Mouse (Mus musculus) forebrain, embryonic 11.5 days (tissue): ENCODE data around the gene Tead2. TPM values are rescaled to one million over a fixed set of nuclear protein-coding genes. Genes with fewer than 3 reads are reported as not detected.

Experiments
- ATAC-seq: fragments of 200-750 bp; cut with Nextera tagmentation; replicated peaks from 2 replicates; pipeline ENCODE4 v1.8.0; 2017; ENCODE audit warnings: moderate TSS enrichment; ENCODE audit not compliant: low FRiP score
- DNase-seq: peaks from one replicate; pipeline ENCODE4 v3.0.0-alpha.2; 2017; ENCODE audit warnings: low spot score
- H3K27ac ChIP-seq: fragments of 300-500 bp; sonication (generic); 2 replicates; pipeline ENCODE4 v1.5.1; 2014; ENCODE audit warnings: low read depth, low read length
- H3K27me3 ChIP-seq: fragments of 300-500 bp; sonication (generic); 2 replicates; pipeline ENCODE4 v1.6.1; 2014; ENCODE audit warnings: mild to moderate bottlenecking, low read length, mixed read lengths; ENCODE audit not compliant: control insufficient read depth, insufficient read depth
- H3K36me3 ChIP-seq: fragments of 300-500 bp; sonication (generic); 2 replicates; pipeline ENCODE4 v1.6.1; 2014; ENCODE audit warnings: mild to moderate bottlenecking, low read length, moderate library complexity, mixed read lengths; ENCODE audit not compliant: control insufficient read depth, insufficient read depth
- H3K4me1 ChIP-seq: fragments of 300-500 bp; sonication (generic); replicated peaks from 2 replicates; pipeline ENCODE4 v1.6.1; 2014; ENCODE audit warnings: low read length, mixed read lengths; ENCODE audit not compliant: control insufficient read depth, insufficient read depth
- H3K4me2 ChIP-seq: fragments of 300-500 bp; sonication (generic); 2 replicates; pipeline ENCODE4 v1.6.1; 2014; ENCODE audit warnings: low read depth, mild to moderate bottlenecking, low read length, moderate library complexity, mixed read lengths; ENCODE audit not compliant: severe bottlenecking
- H3K4me3 ChIP-seq: fragments of 300-500 bp; sonication (generic); 2 replicates; pipeline ENCODE4 v1.5.1; 2014; ENCODE audit warnings: low read depth, low read length
- H3K9ac ChIP-seq: fragments of 300-500 bp; sonication (generic); 2 replicates; pipeline ENCODE4 v1.6.1; 2014; ENCODE audit warnings: low read length
- H3K9me3 ChIP-seq: fragments of 300-500 bp; sonication (generic); 2 replicates; pipeline ENCODE4 v1.6.1; 2016; ENCODE audit warnings: low read length, mixed read lengths; ENCODE audit not compliant: control insufficient read depth
- WGBS: fragments of 180-500 bp; shearing (Covaris S2); extraction: QIAGEN DNeasy Blood & Tissue Kit; methylation state at CpG from one replicate; pipeline ENCODE4 v1.1.7; 2014; 5-methylcytosine and 5-hydroxymethylcytosine counted together
- polyA plus RNA-seq: library from polyadenylated mRNA; unstranded; fragments of >200 nt; fragmentation: Nextera tagmentation; extraction: Ambion mirVana; gene quantifications from 2 replicates; pipeline ENCODE4 v1.2.1, GENCODE M21; 2014

Tead2 gene
- polyA plus RNA-seq, 1 experiment from 2014 or later = 297 TPM

DNA sequence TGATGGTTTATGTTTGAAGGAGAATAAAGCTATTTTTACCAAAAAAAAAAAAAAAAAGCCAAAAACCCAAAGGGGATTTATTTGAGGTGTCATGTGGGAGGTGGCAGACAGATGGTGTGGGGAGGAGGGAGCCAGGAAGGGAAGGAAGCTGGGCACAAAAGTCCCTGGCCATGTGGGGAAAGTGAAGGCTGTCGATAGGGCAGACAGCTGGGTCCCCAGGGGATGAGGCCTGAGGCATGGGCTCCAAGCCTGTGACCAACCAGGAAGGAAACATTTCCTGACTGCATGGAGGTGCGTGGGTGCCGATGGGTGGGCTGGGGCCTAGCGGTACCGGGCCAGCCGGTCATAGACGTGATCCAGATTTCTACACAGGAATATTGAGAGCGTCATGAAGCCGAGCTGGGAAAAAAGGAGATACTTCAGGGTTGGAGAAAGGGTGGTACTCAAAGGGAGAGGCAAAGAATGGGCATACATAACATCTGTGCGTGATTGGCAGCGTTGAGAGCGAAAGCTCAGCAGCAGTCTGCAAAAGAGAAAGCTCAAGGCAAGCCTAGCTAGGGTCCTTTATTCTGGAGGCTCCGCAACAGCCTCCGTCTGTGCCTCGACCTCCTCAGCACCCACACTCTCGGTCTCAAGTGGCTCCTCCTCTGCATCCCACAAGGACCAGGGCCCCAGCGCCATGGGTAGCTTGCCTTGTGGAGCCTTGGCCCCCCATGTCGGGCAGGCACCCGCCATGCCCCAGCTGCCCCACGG lies 18.2 kb downstream of the Tead2 start:
- peak overlapping the region; percentile 27; the same call in 1 of the 2 replicates for H3K9ac ChIP-seq
- H3K9me3 ChIP-seq = no peaks in the 10 kb centered on the region
- 27% methylated on average over 20 of the region's 20 CpGs for WGBS
- peaks cover 21% of the 10 kb centered on the region; the same call in 1 of the 2 replicates for H3K4me1 ChIP-seq
- peak; percentile 13; the same call in 1 of the 2 replicates for ATAC-seq
- peaks cover 8% of the 10 kb centered on the region for H3K27me3 ChIP-seq
- peak overlapping the region; percentile 28 for H3K4me2 ChIP-seq
- H3K4me3 ChIP-seq = no peak overlapping the region
- peaks cover 15% of the 10 kb centered on the region for H3K36me3 ChIP-seq
- peak overlapping the region; percentile 26; the same call in 1 of the 2 replicates for H3K27ac ChIP-seq
- DNase-seq = peak; percentile 67

DNA sequence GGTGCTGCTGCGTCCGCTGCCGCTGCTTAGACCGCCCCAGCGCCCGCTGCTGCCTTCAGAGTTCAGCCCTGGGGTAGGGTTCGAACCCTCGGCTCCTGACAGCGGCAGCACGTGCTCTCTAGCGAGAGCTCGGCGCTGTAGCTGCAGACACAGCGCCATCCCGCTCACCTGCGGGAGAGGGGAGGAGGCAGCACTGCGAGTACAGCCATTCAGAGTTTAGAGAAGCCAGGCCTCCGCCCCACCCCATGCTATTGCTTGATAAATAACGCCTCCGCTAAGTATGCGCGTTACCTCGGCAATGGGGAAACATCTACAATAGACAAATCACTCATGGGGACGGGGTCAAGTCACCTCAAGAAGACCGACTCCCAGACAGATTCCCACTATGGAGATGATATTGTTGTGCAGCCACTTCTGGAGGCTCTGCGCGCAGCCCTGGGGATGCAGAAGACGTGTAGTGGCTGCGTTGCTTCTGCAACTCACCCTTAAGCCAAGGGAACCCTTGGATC lies 18.8 kb downstream of the Tead2 start:
- H3K9me3 ChIP-seq = no peaks in the 10 kb centered on the region
- 10% methylated on average over 29 of the region's 29 CpGs for WGBS
- H3K9ac ChIP-seq = peak overlapping the region; percentile 27; the same call in 1 of the 2 replicates
- H3K27ac ChIP-seq = peak overlapping the region; percentile 26; the same call in 1 of the 2 replicates
- DNase-seq = peak; percentile 69
- H3K4me1 ChIP-seq = peaks cover 21% of the 10 kb centered on the region; the same call in 1 of the 2 replicates
- no peak overlapping the region for H3K4me3 ChIP-seq
- H3K27me3 ChIP-seq = peaks cover 8% of the 10 kb centered on the region
- peak; percentile 16; the same call in 1 of the 2 replicates for ATAC-seq
- H3K4me2 ChIP-seq = peak overlapping the region; percentile 28
- peaks cover 11% of the 10 kb centered on the region for H3K36me3 ChIP-seq

DNA sequence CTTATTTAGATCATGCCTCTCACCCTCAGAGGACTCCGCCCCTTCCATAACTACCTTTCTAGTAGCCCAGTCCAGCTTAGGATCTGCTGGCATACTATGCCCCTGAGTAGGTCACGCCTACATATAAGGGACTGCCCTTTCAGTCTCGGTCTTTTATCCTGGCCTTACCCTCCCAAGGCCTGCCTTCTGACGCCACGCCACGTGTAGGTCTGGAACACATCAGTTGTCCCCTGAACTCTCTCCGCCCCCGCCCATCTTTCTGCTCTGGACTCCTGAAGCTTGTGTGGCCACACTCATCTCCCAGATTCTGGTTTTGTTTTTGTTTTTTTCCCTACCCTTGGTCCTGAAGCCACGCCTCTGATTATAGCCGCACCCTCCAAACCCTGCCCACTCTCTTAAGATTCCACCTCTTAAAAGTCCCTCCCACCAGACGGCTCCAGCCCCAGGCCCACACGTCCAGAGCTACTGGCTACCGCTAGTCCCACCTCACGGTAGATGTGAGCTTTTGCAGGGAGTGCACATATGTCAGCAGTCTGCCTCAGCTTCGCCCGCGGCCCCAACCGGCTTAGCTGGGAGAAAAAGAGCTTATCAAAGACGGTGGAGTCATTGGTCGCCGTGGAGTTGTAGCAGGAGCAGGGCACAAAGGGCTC lies 19.5 kb downstream of the Tead2 start:
- H3K4me2 ChIP-seq = peak overlapping the region; percentile 40
- peaks cover 10% of the 10 kb centered on the region for H3K27me3 ChIP-seq
- WGBS = 3% methylated on average over 21 of the region's 21 CpGs
- peaks cover 21% of the 10 kb centered on the region; the same call in 1 of the 2 replicates for H3K4me1 ChIP-seq
- no peaks in the 10 kb centered on the region for H3K9me3 ChIP-seq
- peak; percentile 82 for DNase-seq
- ATAC-seq = peak; percentile 78
- H3K36me3 ChIP-seq = peaks cover 6% of the 10 kb centered on the region
- H3K27ac ChIP-seq = no peak overlapping the region; the same call in 1 of the 2 replicates
- 0 out of 2 replicates have a peak overlapping the region, but pooled peaks have one; percentile 1 for H3K4me3 ChIP-seq
- peak overlapping the region; percentile 39; the same call in 1 of the 2 replicates for H3K9ac ChIP-seq

DNA sequence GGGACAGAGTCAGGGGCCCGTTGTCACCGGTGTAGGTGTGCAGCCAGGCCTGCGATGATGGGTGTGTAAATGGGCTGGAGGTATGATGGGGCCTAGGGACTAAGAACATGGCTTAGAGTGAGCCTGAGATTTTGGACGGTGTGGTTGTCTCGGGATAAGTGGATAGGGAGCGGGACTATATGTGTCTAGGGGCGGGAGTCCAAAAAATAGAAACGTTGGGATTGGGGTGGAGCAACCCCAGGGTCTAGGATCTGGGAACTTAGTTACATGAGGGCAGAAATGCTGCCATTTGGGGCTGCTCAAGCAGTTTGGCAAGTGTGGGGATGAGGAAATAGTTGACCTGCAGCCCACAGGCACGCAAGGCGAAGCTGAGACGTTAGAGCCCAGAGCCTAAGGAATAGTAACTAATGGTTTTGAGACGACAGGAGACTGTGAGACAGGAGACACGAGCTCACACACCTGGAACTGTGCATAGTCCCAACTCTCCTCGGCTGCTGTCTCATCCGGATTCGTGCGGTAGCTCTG lies 20.2 kb downstream of the Tead2 start:
- Histone ChIP-seq H3K36me3 (peaks cover 6% of the 10 kb centered on the region), H3K4me2 (peak overlapping the region; percentile 40), H3K4me3 (0 out of 2 replicates have a peak overlapping the region, but pooled peaks have one; percentile 1), H3K27me3 (peaks cover 10% of the 10 kb centered on the region), H3K4me1 (peaks cover 21% of the 10 kb centered on the region; the same call in 1 of the 2 replicates), H3K9ac (peak overlapping the region; percentile 39), H3K27ac (no peak overlapping the region; the same call in 1 of the 2 replicates), H3K9me3 (no peaks in the 10 kb centered on the region)
- 28% methylated on average over 17 of the region's 17 CpGs for WGBS
- DNase-seq = no peak
- 0 out of 2 replicates have a peak, but pooled peaks have one; percentile 20 for ATAC-seq

- Histone ChIP-seq H3K9ac (no peak overlapping the region), H3K27me3 (peaks cover 15% of the 10 kb centered on the region), H3K4me2 (no peak overlapping the region), H3K4me3 (no peak overlapping the region), H3K9me3 (no peaks in the 10 kb centered on the region), H3K36me3 (no peaks in the 10 kb centered on the region; the same call in 1 of the 2 replicates), H3K4me1 (peaks cover 23% of the 10 kb centered on the region; the same call in 1 of the 2 replicates), H3K27ac (no peak overlapping the region)
- ATAC-seq (no peak), DNase-seq (peak; percentile 45)
- WGBS = 75% methylated on average over 17 of the region's 17 CpGs
These were observed 22.5 kb downstream of the Tead2 start for GRCm38 (mm10) chr7:45237747-45238699.

- DNase-seq = peak; percentile 47
- Histone ChIP-seq H3K4me3 (no peak within 1 kb of the TSS), H3K4me2 (no peak within 1 kb of the TSS), H3K4me1 (peaks cover 16% of the 10 kb centered on the region; the same call in 1 of the 2 replicates), H3K36me3 (no peaks in the 10 kb centered on the region), H3K27me3 (peaks cover 15% of the 10 kb centered on the region), H3K27ac (no peak within 1 kb of the TSS), H3K9ac (no peak within 1 kb of the TSS), H3K9me3 (no peaks in the 10 kb centered on the region)
- 39% methylated on average over 20 of the region's 20 CpGs for WGBS
- ATAC-seq = no peak
These were observed 23.4 kb downstream of the Tead2 start, which contains the start of gene Cd37 for GRCm38 (mm10) chr7:45238723-45239496. TSS of gene Cd37 (minus strand) at chr7:45239115.

DNA sequence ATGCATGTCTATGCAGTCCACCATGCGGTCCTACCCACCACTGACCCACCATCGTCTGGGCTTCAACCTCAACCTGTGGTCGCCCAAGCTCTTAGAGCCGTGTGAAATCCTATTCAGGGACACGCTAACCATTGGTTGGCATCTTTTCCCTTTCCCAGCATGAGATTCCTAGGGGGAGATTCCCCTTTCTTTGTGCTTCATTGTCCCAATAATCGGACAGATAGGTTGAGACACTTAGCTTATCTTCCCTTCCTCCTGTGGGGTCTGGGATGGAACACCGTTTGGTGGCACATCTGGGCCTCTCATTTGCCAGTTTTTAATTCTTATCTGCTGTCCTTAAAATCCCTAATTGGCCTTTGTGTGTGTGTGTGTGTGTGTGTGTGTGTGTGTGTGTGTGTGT lies 24.6 kb downstream of the Tead2 start:
- peaks cover 15% of the 10 kb centered on the region for H3K27me3 ChIP-seq
- peaks cover 7% of the 10 kb centered on the region; the same call in 1 of the 2 replicates for H3K4me1 ChIP-seq
- no peak overlapping the region for H3K9ac ChIP-seq
- ATAC-seq (no peak), DNase-seq (peak; percentile 48)
- H3K4me2 ChIP-seq = no peak overlapping the region
- 80% methylated on average over 7 of the region's 7 CpGs for WGBS
- H3K36me3 ChIP-seq = no peaks in the 10 kb centered on the region
- no peaks in the 10 kb centered on the region for H3K9me3 ChIP-seq
- no peak overlapping the region for H3K4me3 ChIP-seq
- H3K27ac ChIP-seq = no peak overlapping the region
